Mouse (Mus musculus) kidney, adult 11 months (tissue): Measurements from ENCODE around the gene Slc3a2.

Experiments used
- DNase-seq: peaks from one replicate; pipeline ENCODE4 v3.0.0; 2022

Gene Slc3a2

DNA sequence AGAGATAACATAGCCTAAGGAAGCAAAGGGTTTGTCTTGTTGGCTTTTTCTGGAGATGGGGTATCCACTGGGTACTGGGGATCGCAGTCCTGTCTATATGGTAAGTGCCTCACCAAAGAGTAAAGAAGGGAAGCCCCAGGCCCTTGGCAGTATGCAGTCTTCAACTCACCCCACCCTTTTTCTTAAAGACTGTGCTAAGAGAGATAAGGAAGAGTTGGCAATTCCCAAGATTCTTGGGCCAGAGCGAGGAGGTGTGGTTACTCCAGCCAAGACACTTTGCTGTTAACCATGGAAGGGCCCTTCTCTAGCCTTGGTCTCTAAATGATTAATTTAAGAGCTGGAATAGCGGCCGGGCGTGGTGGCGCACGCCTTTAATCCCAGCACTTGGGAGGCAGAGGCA is 16.2 kb downstream of the Slc3a2 start:
- no peak for DNase-seq

GRCm38 (mm10) chr19:8706132-8706667 is 17.0 kb downstream of the Slc3a2 start:
- no peak for DNase-seq

GRCm38 (mm10) chr19:8705026-8705708 is 18.0 kb downstream of the Slc3a2 start:
- no peak for DNase-seq

DNA sequence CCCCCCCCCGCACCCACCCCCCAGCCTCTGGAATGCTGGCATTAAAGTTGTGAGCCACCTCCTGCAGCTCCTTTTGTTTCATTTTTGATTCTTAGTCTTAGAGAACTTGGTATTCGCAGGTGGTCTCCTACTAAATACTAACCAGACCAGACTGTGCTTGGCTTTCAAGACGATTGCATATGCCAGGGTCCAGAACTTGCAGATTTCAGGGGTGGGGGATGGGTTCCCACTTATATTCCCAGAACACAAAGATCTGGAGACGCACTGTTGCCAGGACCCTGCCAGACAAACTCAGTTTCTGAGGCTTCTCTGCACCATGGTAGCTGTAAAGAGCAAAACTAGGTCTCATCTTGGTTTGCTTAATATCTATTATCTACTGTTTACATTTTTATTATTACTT is 19.6 kb downstream of the Slc3a2 start:
- DNase-seq, result no peak

DNA sequence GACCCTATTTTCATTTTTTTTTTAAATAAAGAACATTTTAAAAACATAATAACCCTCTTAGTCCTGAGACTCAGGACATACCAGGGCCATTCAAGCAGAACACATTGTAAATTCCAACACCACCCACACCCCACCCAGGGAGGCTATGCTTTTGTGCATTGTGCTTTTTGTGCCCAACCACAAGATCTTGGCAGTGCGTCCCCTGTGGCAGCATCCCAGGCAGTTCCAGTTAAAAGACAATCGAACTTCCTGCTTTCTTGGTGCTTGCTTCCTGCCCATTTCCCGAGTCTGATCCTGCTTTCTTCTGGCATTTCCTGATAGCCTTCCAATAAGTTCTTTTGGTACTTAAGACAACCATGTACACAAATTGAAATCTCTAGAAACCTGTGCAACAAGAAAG is 20.7 kb downstream of the Slc3a2 start:
- peak; percentile 73 for DNase-seq

DNA sequence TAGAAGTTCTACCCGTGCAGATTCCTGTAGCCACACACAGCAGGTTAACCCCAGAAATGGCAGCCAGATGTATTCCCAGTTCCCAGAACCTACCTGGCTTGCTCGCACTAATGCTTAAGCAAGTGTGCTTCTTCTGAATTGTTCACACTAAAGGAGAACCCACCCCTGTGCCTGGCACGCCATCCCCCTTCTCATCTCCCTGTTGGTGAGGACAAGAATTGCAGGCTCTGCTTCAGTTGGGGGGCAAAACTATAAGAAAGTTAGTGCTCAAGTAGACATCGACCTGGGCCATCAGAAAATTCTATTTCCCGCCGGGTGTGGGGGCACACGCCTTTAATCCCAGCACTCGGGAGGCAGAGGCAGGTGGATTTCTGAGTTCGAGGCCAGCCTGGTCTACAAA is 23.5 kb downstream of the Slc3a2 start:
- no peak for DNase-seq

- peak; percentile 45 for DNase-seq
Observed at GRCm38 (mm10) chr19:8695330-8695729, 27.8 kb downstream of the Slc3a2 start.

GRCm38 (mm10) chr19:8692740-8693139 is 30.4 kb downstream of the Slc3a2 start:
- DNase-seq, result no peak

DNA sequence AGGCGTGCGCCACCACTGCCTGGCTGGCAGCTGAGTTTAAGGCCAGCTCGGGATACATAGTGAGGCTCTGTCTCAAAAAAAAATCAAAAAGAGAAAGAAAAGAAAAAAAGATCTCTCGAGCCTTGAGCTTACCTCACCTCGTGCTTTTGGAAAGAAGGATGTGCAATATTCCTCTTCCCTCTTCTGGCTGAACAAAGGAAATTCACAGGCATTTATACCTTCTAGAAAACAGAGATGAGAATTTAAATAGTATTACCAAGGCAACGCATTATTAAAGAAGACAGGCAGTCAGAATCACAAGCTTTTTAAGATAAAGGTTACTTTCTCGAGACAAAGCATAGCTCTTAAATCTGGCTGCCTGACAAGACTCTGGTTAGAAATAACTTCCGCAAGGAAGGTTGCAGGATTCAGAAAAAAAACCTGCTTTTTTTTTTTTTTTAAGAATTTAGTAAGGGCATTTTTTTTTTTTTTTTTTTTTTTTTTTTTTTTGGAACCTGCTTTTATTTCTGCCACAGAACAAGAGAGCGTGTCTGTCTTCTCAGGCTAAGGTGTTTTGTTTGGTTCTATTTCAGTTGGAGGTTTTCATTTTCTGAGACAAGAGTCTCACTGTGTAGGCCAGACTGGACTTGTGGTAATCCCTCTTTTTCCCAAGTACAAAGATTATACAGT is 31.2 kb downstream of the Slc3a2 start:
- no peak for DNase-seq

DNA sequence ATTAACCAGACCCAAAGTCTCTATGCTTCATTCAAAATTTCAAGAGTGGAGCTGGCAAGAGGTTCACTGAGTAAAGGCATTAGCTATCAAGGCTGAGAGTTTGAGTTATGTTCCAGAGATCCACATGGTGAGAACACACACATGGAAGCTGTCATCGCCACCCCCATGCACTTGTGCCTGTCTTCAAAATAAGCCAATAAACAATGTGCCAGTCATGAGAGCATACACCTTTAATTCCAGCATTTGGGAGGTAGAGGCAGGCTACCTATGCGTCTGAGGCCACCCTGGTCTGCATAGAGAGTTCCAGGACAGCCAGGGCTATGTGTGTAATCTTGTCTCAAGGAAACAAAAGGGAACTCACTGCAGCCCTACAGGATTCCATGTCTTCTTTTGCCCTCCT is 39.5 kb downstream of the Slc3a2 start:
- DNase-seq, result no peak

GRCm38 (mm10) chr19:8682996-8683395 is 40.2 kb downstream of the Slc3a2 start:
- peak; percentile 26 for DNase-seq

DNA sequence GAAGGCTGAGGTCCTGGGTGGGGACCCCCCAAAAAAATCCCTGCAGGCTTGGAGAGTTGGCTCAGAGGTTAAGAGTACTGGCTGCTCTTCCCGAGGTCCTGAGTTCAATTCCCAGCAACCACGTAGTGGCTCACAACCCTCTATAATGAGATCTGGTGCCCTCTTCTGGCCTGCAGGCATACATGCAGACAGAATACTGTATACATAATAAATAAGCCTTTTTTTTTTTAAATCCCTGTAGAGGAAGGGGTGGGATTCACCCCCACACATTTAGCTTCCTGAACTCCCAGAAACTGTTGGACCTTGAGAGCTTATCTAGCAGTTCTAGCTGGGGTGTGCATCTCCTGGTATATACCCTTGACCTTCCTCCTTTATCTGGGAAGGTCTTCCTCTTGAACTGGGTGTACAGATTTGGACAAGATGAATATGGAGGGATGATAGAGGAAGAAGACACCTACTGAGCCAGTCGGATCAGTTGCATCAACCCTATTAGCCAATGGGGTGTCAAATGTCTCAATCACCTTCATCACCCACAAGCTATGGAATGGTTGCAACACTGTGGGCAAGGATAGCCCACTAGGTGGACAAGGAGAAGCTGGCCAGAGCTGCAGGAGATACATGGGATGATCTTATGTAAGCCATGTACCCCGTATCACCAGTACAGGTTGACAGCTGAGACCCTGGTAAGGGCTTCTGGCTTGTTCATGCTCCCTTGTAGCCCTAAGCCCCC is 41.4 kb downstream of the Slc3a2 start:
- DNase-seq, result no peak

DNA sequence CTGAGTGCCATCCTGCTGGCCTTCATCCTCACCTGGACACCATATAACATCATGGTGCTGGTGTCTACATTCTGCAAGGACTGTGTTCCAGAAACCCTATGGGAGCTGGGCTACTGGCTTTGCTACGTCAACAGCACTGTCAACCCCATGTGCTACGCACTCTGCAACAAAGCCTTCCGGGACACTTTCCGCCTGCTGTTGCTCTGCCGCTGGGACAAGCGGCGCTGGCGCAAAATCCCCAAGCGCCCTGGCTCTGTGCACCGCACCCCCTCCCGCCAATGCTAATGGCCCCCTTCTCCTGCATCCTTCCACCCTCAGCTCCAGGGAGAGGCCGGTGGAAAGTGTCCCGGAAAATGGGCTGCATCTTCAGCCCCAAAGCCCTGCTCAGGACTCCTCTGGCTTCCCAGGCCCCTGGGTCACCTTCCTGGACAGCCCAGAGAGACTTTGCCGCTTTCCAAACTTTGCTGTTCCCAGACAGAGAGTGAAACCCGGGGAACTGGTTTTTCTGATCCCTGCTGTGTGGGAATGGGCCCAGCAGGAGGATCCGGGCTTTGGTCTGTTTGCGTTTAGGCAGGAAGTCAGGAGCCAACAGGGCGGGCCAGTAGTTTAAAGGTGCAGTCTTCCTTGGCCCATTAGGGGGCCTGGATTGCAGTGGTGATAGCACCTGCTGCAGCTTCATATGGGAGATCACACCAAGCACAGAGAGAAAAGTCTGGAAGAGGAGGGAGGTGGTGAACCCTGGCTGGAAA is 44.0 kb downstream of the Slc3a2 start:
- DNase-seq, result peak; percentile 21

DNA sequence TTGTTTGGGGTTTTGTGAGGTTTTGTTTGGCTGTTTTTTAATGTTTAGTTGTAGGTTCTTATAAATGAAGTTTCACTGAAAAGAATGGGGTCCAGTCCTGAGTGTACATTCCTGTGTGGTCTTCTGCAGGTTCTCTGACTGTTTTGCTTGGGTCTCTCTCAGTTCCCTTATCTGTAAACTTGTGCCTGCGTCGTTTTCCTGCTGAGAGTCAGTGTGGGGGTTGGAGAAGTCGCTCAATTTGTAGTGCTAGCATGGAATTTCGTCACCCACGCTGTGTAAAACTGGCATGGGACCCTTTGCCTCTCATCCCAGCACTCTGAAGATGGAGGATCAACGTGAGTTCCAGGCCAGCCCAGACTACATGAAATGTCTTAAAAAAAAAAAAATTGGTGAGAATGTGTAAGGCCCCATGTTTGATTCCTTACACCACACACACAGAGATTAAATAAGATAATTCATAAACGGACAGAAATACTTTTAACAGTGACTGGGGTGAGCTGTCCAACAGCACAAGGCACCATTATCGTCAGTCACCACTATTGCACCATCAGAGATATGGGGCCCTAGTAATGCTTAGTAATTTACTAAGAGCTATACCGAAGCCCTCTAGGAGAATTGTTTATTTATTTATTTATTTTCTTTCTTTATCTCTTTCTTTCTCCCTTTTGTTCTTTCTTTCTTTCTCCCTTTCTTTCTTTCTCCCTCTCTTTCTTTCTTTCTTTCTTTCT is 49.7 kb downstream of the Slc3a2 start:
- DNase-seq, result no peak

DNA sequence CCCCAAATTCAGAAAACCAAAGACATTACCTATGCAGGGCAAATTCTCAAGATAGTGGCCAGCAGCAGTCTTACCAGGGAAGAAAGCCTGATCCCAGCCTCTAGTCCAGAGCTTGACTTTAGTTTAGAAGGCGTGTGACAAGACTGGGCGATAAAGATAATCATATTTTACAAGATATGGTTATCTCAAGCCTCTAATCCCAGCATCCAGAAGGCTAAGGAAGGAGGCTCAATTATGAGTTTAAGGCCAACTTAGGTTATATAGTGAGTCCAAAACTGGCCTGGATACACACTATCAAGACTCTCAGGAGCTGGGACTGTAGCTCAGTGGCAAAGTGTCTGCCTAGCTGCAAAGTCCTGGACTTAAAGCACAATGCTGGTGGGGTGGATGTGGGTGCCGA is 50.3 kb downstream of the Slc3a2 start:
- DNase-seq, result no peak

DNA sequence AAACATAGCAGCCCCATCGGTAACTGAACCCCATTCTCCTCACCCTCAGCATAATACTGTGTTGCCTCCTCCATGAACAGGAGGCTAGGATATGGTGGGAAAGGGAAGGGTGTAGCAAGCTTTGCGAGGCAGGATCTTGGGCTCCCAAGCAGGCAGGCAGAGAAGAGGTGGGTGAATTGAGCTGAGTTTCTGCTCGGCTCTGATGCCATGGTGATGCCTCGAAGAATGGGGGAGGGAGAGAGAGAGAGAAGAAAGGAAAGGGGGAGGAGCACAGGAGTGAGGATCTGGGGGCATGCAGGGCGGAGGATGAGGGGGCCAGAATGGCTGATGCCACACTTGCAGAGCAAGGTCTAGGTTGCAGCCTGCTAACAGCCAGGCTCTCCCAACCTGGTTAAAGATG is 57.4 kb downstream of the Slc3a2 start:
- no peak for DNase-seq

- no peak for DNase-seq
Observed at GRCm38 (mm10) chr19:8664859-8665258, 58.3 kb downstream of the Slc3a2 start.

GRCm38 (mm10) chr19:8663911-8664421 is 59.2 kb downstream of the Slc3a2 start:
- DNase-seq, result no peak

GRCm38 (mm10) chr19:8663360-8663839 is 59.8 kb downstream of the Slc3a2 start, which contains the start of gene Chrm1:
Gene Chrm1, plus strand, starts transcription at chr19:8663789.
- no peak for DNase-seq

DNA sequence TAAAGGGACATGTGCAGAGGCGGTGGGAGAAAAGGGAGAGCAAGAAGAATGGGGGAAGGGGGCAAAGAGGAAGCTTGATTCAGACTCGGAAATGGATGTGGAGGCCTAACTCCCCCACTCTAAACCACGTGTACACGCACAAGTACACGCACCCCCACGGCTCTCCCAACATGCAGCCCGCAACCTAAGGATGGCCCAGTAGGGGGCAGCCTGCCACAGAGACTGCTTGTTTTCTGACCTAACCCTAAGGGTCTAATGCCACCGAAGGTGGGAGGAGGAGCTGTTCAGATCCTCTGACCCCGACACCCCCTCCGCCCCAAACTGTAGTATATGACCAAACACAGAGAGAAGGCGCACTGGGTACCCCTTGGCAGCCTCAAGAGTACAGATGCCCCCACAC is 60.8 kb downstream of the Slc3a2 start:
- DNase-seq, result peak; percentile 23

GRCm38 (mm10) chr19:8661821-8662307 is 61.3 kb downstream of the Slc3a2 start:
- no peak for DNase-seq
